Mouse (Mus musculus) forebrain, embryonic 14.5 days (tissue): ENCODE data around the gene Nabp1. TPM values are rescaled to one million over a fixed set of nuclear protein-coding genes. Genes with fewer than 3 reads are reported as not detected.

Experiments
- ATAC-seq: fragments of 200-750 bp; cut with Nextera tagmentation; 2 replicates; pipeline ENCODE4 v1.8.0; 2017; ENCODE audit warnings: mild to moderate bottlenecking, moderate library complexity
- DNase-seq: peaks from one replicate; pipeline ENCODE4 v3.0.0-alpha.2; 2015; ENCODE audit warnings: low spot score
- H3K27ac ChIP-seq: fragments of 300-500 bp; sonication (generic); 2 replicates; pipeline ENCODE4 v1.5.1; 2014; ENCODE audit warnings: low read depth, mild to moderate bottlenecking, control low read depth, low read length, moderate library complexity
- H3K27me3 ChIP-seq: fragments of 300-500 bp; sonication (generic); replicated peaks from 2 replicates; pipeline ENCODE4 v1.6.1; 2014; ENCODE audit warnings: low read length, control low read depth, mixed read lengths; ENCODE audit not compliant: control insufficient read depth, insufficient read depth
- H3K36me3 ChIP-seq: fragments of 300-500 bp; sonication (generic); 2 replicates; pipeline ENCODE4 v1.6.1; 2014; ENCODE audit warnings: low read length, control low read depth; ENCODE audit not compliant: control insufficient read depth, insufficient read depth
- H3K4me1 ChIP-seq: fragments of 300-500 bp; sonication (generic); 2 replicates; pipeline ENCODE4 v1.6.1; 2014; ENCODE audit warnings: antibody characterized with exemption, low read length, control low read depth; ENCODE audit not compliant: control insufficient read depth, insufficient read depth
- H3K4me2 ChIP-seq: fragments of 300-500 bp; sonication (generic); 2 replicates; pipeline ENCODE4 v1.6.1; 2014; ENCODE audit warnings: mild to moderate bottlenecking, control low read depth, low read length
- H3K4me3 ChIP-seq: fragments of 300-500 bp; sonication (generic); 2 replicates; pipeline ENCODE4 v1.5.1; 2014; ENCODE audit warnings: low read depth, low read length, control low read depth
- H3K9ac ChIP-seq: fragments of 300-500 bp; sonication (generic); 2 replicates; pipeline ENCODE4 v1.6.1; 2014; ENCODE audit warnings: mild to moderate bottlenecking, low read length, control low read depth, moderate library complexity
- H3K9me3 ChIP-seq: fragments of 300-500 bp; sonication (generic); replicated peaks from 2 replicates; pipeline ENCODE4 v1.6.1; 2016; ENCODE audit warnings: low read length, control low read depth, mixed read lengths; ENCODE audit not compliant: control insufficient read depth
- WGBS: fragments of 180-500 bp; shearing (Covaris S2); extraction: QIAGEN DNeasy Blood & Tissue Kit; methylation state at CpG from one replicate; pipeline ENCODE4 v1.1.7; 2014; 5-methylcytosine and 5-hydroxymethylcytosine counted together
- polyA plus RNA-seq: library from polyadenylated mRNA; unstranded; fragments of >200 nt; fragmentation: Nextera tagmentation; extraction: Ambion mirVana; gene quantifications from 2 replicates; pipeline ENCODE4 v1.2.1, GENCODE M21; 2014

Gene Nabp1
- polyA plus RNA-seq, 1 experiment from 2014 or later: 7.9 TPM

GRCm38 (mm10) chr1:51513059-51513713 lies 35.0 kb upstream of the Nabp1 start:
- no peaks in the 10 kb centered on the region for H3K9me3 ChIP-seq
- H3K4me3 ChIP-seq: no peak overlapping the region
- 78% methylated on average over 7 of the region's 7 CpGs for WGBS
- DNase-seq (peak; percentile 52), ATAC-seq (no peak)
- no peaks in the 10 kb centered on the region for H3K27me3 ChIP-seq
- H3K4me2 ChIP-seq: no peak overlapping the region
- no peaks in the 10 kb centered on the region for H3K36me3 ChIP-seq
- no peaks in the 10 kb centered on the region for H3K4me1 ChIP-seq
- H3K27ac ChIP-seq: no peak overlapping the region
- no peak overlapping the region for H3K9ac ChIP-seq

GRCm38 (mm10) chr1:51512326-51512725 lies 34.1 kb upstream of the Nabp1 start:
- DNase-seq: no peak
- Histone ChIP-seq H3K9me3 (no peaks in the 10 kb centered on the region), H3K9ac (no peak overlapping the region), H3K36me3 (no peaks in the 10 kb centered on the region), H3K4me1 (no peaks in the 10 kb centered on the region), H3K27ac (no peak overlapping the region), H3K4me2 (no peak overlapping the region), H3K4me3 (no peak overlapping the region), H3K27me3 (no peaks in the 10 kb centered on the region)
- WGBS: 89% methylated on average over 2 of the region's 2 CpGs
- ATAC-seq: no peak

GRCm38 (mm10) chr1:51509776-51510175 lies 31.6 kb upstream of the Nabp1 start:
- 78% methylated on average over 8 of the region's 8 CpGs for WGBS
- H3K4me2 ChIP-seq: no peak overlapping the region
- ATAC-seq (no peak), DNase-seq (no peak)
- no peak overlapping the region for H3K9ac ChIP-seq
- no peaks in the 10 kb centered on the region for H3K27me3 ChIP-seq
- H3K9me3 ChIP-seq: no peaks in the 10 kb centered on the region
- no peak overlapping the region for H3K4me3 ChIP-seq
- no peaks in the 10 kb centered on the region for H3K4me1 ChIP-seq
- H3K36me3 ChIP-seq: no peaks in the 10 kb centered on the region
- no peak overlapping the region for H3K27ac ChIP-seq

GRCm38 (mm10) chr1:51509083-51509482 lies 30.9 kb upstream of the Nabp1 start:
- no peaks in the 10 kb centered on the region for H3K4me1 ChIP-seq
- H3K9ac ChIP-seq: no peak overlapping the region
- ATAC-seq (peak; percentile 40; the same call in 1 of the 2 replicates), DNase-seq (peak; percentile 25)
- WGBS: 6% methylated on average over 7 of the region's 7 CpGs
- H3K36me3 ChIP-seq: no peaks in the 10 kb centered on the region
- H3K4me2 ChIP-seq: no peak overlapping the region
- no peaks in the 10 kb centered on the region for H3K9me3 ChIP-seq
- H3K27ac ChIP-seq: no peak overlapping the region
- no peak overlapping the region for H3K4me3 ChIP-seq
- no peaks in the 10 kb centered on the region for H3K27me3 ChIP-seq

- H3K4me2 ChIP-seq: no peak overlapping the region
- H3K36me3 ChIP-seq: no peaks in the 10 kb centered on the region
- no peaks in the 10 kb centered on the region for H3K9me3 ChIP-seq
- no peak for ATAC-seq
- H3K4me1 ChIP-seq: no peaks in the 10 kb centered on the region
- H3K27ac ChIP-seq: no peak overlapping the region
- H3K9ac ChIP-seq: no peak overlapping the region
- 62% methylated on average over 3 of the region's 3 CpGs for WGBS
- DNase-seq: no peak
- no peak overlapping the region for H3K4me3 ChIP-seq
- H3K27me3 ChIP-seq: no peaks in the 10 kb centered on the region
Measured at GRCm38 (mm10) chr1:51508543-51508942, 30.3 kb upstream of the Nabp1 start.

- H3K27ac ChIP-seq: no peak overlapping the region
- no peak overlapping the region for H3K9ac ChIP-seq
- 81% methylated on average over 5 of the region's 5 CpGs for WGBS
- H3K27me3 ChIP-seq: no peaks in the 10 kb centered on the region
- no peaks in the 10 kb centered on the region for H3K36me3 ChIP-seq
- DNase-seq (no peak), ATAC-seq (no peak)
- H3K9me3 ChIP-seq: no peaks in the 10 kb centered on the region
- no peak overlapping the region for H3K4me3 ChIP-seq
- H3K4me1 ChIP-seq: no peaks in the 10 kb centered on the region
- H3K4me2 ChIP-seq: no peak overlapping the region
Measured at GRCm38 (mm10) chr1:51507436-51507835, 29.2 kb upstream of the Nabp1 start.

- 90% methylated on average over 4 of the region's 4 CpGs for WGBS
- no peaks in the 10 kb centered on the region for H3K9me3 ChIP-seq
Measured at GRCm38 (mm10) chr1:51506236-51506635, 28.0 kb upstream of the Nabp1 start.

GRCm38 (mm10) chr1:51505632-51506031 lies 27.4 kb upstream of the Nabp1 start:
- ATAC-seq (no peak), DNase-seq (no peak)
- Histone ChIP-seq H3K27me3 (no peaks in the 10 kb centered on the region), H3K4me3 (no peak overlapping the region), H3K9me3 (no peaks in the 10 kb centered on the region), H3K27ac (no peak overlapping the region), H3K36me3 (no peaks in the 10 kb centered on the region), H3K4me1 (no peaks in the 10 kb centered on the region), H3K4me2 (no peak overlapping the region), H3K9ac (no peak overlapping the region)
- WGBS: 95% methylated on average over 1 of the region's 1 CpGs

More at GRCm38 (mm10) chr1:51506236-51506635, 28.0 kb upstream of the Nabp1 start:
- Histone ChIP-seq H3K4me2 (no peak overlapping the region), H3K4me1 (no peaks in the 10 kb centered on the region), H3K36me3 (no peaks in the 10 kb centered on the region), H3K27ac (no peak overlapping the region), H3K9ac (no peak overlapping the region), H3K27me3 (no peaks in the 10 kb centered on the region), H3K4me3 (no peak overlapping the region)
- no peak for ATAC-seq
- DNase-seq: no peak

GRCm38 (mm10) chr1:51503055-51503454 lies 24.8 kb upstream of the Nabp1 start:
- DNase-seq (no peak), ATAC-seq (no peak)
- no peaks in the 10 kb centered on the region for H3K9me3 ChIP-seq
- H3K27ac ChIP-seq: no peak overlapping the region
- no peaks in the 10 kb centered on the region for H3K27me3 ChIP-seq
- 89% methylated on average over 2 of the region's 2 CpGs for WGBS
- no peaks in the 10 kb centered on the region for H3K36me3 ChIP-seq
- no peaks in the 10 kb centered on the region for H3K4me1 ChIP-seq
- H3K4me3 ChIP-seq: no peak overlapping the region
- no peak overlapping the region for H3K9ac ChIP-seq
- no peak overlapping the region for H3K4me2 ChIP-seq
